Mouse (Mus musculus) 416B (cell line): ENCODE data around the gene Wnt7b.

Source experiments
- DNase-seq: peaks from one replicate; pipeline ENCODE4 v3.0.0; 2011; ENCODE audit warnings: low read depth

Wnt7b gene

GRCm38 (mm10) chr15:85601202-85601601, 18.9 kb upstream of the Wnt7b start:
- no peak for DNase-seq

GRCm38 (mm10) chr15:85600696-85601094, 18.4 kb upstream of the Wnt7b start:
- DNase-seq, result no peak

- peak; percentile 76 for DNase-seq
Observed at GRCm38 (mm10) chr15:85599887-85600695, 17.8 kb upstream of the Wnt7b start.

- DNase-seq, result peak; percentile 91
Observed at GRCm38 (mm10) chr15:85598984-85599886, 17.0 kb upstream of the Wnt7b start.

GRCm38 (mm10) chr15:85598443-85598842, 16.2 kb upstream of the Wnt7b start:
- no peak for DNase-seq

- DNase-seq, result peak; percentile 42
Observed at GRCm38 (mm10) chr15:85597403-85597802, 15.1 kb upstream of the Wnt7b start.

- DNase-seq, result peak; percentile 88
Observed at GRCm38 (mm10) chr15:85592674-85593073, 10.4 kb upstream of the Wnt7b start.

- no peak for DNase-seq
Observed at GRCm38 (mm10) chr15:85590831-85591230, 8.6 kb upstream of the Wnt7b start.

- DNase-seq, result peak; percentile 74
Observed at GRCm38 (mm10) chr15:85583504-85583903, 1.2 kb upstream of the Wnt7b start.

GRCm38 (mm10) chr15:85583024-85583423, 751 bp upstream of the Wnt7b start:
- peak; percentile 87 for DNase-seq

GRCm38 (mm10) chr15:85581563-85582064, 659 bp downstream of the Wnt7b start:
- DNase-seq, result no peak

GRCm38 (mm10) chr15:85580934-85581562, 1.2 kb downstream of the Wnt7b start:
- DNase-seq, result no peak

- no peak for DNase-seq
Observed at GRCm38 (mm10) chr15:85580483-85580882, 1.8 kb downstream of the Wnt7b start.

- DNase-seq, result no peak
Observed at GRCm38 (mm10) chr15:85577583-85578460, 4.5 kb downstream of the Wnt7b start.

GRCm38 (mm10) chr15:85576511-85577440, 5.5 kb downstream of the Wnt7b start:
- no peak for DNase-seq

GRCm38 (mm10) chr15:85576110-85576509, 6.2 kb downstream of the Wnt7b start:
- no peak for DNase-seq

GRCm38 (mm10) chr15:85574558-85574957, 7.7 kb downstream of the Wnt7b start:
- DNase-seq, result peak; percentile 99

GRCm38 (mm10) chr15:85574086-85574485, 8.2 kb downstream of the Wnt7b start:
- DNase-seq, result no peak

- no peak for DNase-seq
Observed at GRCm38 (mm10) chr15:85572619-85573254, 9.5 kb downstream of the Wnt7b start.
